Mouse (Mus musculus) MEL (cell line): ENCODE measurements at regions not wholly inside any gene's neighbourhood (a gene's known extent, or its start where the extent isn't known, plus 50 kb on each side); places are given as distances from the start of the nearest gene placed in this dataset.

ENCODE experiments used
- DNase-seq: peaks from one replicate; pipeline ENCODE4 v3.0.0; 2011; ENCODE audit warnings: low read depth, low spot score
- H3K27ac ChIP-seq: 2 replicates; pipeline ENCODE4 v1.5.1; 2012; ENCODE audit warnings: low read depth, mild to moderate bottlenecking, control low read depth, low read length, moderate library complexity; ENCODE audit not compliant: control insufficient read depth
- H3K27me3 ChIP-seq, 2 experiments: fragments of 150-350 bp in 1 of 2; sonication (generic) in 1 of 2; 2 replicates each; pipeline ENCODE4 v1.6.1; 2012; ENCODE audit warnings: low read length in 2 of 2, mild to moderate bottlenecking in 2 of 2, improper control_type of control experiment in 1 of 2, moderate library complexity in 1 of 2; ENCODE audit not compliant: insufficient read depth in 2 of 2, control insufficient read depth in 1 of 2
- H3K36me3 ChIP-seq, 2 experiments: 2 replicates each; pipeline ENCODE4 v1.6.1; 2012 to 2014; ENCODE audit warnings: low read length in 2 of 2, improper control_type of control experiment in 1 of 2, inconsistent platforms in 1 of 2, mild to moderate bottlenecking in 1 of 2; ENCODE audit not compliant: insufficient read depth in 2 of 2, control insufficient read depth in 1 of 2
- H3K4me1 ChIP-seq, 2 experiments: fragments of 150-350 bp in 1 of 2; sonication (generic) in 1 of 2; 2 replicates each; pipeline ENCODE4 v1.6.1; 2012; ENCODE audit warnings: low read length in 2 of 2, improper control_type of control experiment in 1 of 2, mild to moderate bottlenecking in 1 of 2; ENCODE audit not compliant: insufficient read depth in 2 of 2, control insufficient read depth in 1 of 2
- H3K4me3 ChIP-seq, 2 experiments: fragments of 150-350 bp in 1 of 2; sonication (generic) in 1 of 2; 2 replicates each; pipeline ENCODE4 v1.5.1; 2012; ENCODE audit warnings: low read depth in 2 of 2, low read length in 2 of 2, mild to moderate bottlenecking in 2 of 2, moderate library complexity in 2 of 2, control low read depth in 1 of 2, improper control_type of control experiment in 1 of 2; ENCODE audit not compliant: control insufficient read depth in 1 of 2, insufficient read depth in 1 of 2
- H3K79me2 ChIP-seq: 2 replicates; pipeline ENCODE4 v1.6.1; 2012; ENCODE audit warnings: mild to moderate bottlenecking, low read length, moderate library complexity; ENCODE audit not compliant: control insufficient read depth, poor library complexity, insufficient read depth
- H3K9ac ChIP-seq: 2 replicates; pipeline ENCODE4 v1.6.1; 2012; ENCODE audit warnings: low read depth, mild to moderate bottlenecking, control low read depth, low read length, moderate library complexity; ENCODE audit not compliant: control insufficient read depth, poor library complexity, severe bottlenecking
- H3K9me3 ChIP-seq: fragments of 150-350 bp; sonication (generic); replicated peaks from 2 replicates; pipeline ENCODE4 v1.6.1; 2012; ENCODE audit warnings: mild to moderate bottlenecking, low read length, improper control_type of control experiment, moderate library complexity; ENCODE audit not compliant: insufficient read depth
- CHD1 ChIP-seq: IDR thresholded peaks from 2 replicates; pipeline ENCODE4 v1.6.1; 2012; ENCODE audit warnings: low read depth, mild to moderate bottlenecking, inconsistent platforms, low read length, improper control_type of control experiment
- CHD2 ChIP-seq: IDR thresholded peaks from 2 replicates; pipeline ENCODE4 v1.6.1; 2011; ENCODE audit warnings: low read length, improper control_type of control experiment
- ELF1 ChIP-seq: IDR thresholded peaks from 2 replicates; pipeline ENCODE4 v1.6.1; 2014; ENCODE audit warnings: low read depth, mild to moderate bottlenecking, inconsistent platforms, low read length, improper control_type of control experiment, moderate library complexity
- HCFC1 ChIP-seq: IDR thresholded peaks from 2 replicates; pipeline ENCODE4 v1.6.1; 2012; ENCODE audit warnings: low read depth, mild to moderate bottlenecking, inconsistent platforms, low read length, improper control_type of control experiment, moderate library complexity
- KAT2A ChIP-seq: conservative IDR thresholded peaks from 2 replicates; pipeline ENCODE4 v1.6.1; 2012; ENCODE audit warnings: low read depth, low read length, improper control_type of control experiment, inconsistent platforms
- MAZ ChIP-seq: IDR thresholded peaks from 2 replicates; pipeline ENCODE4 v1.6.1; 2012; ENCODE audit warnings: low read depth, mild to moderate bottlenecking, inconsistent platforms, low read length, improper control_type of control experiment
- MXI1 ChIP-seq: IDR thresholded peaks from 2 replicates; pipeline ENCODE4 v1.6.1; 2011; ENCODE audit warnings: mild to moderate bottlenecking, low read depth, low read length, improper control_type of control experiment
- MYC ChIP-seq: IDR thresholded peaks from 2 replicates; pipeline ENCODE4 v1.6.1; 2011; ENCODE audit warnings: low read depth, mild to moderate bottlenecking, low read length, improper control_type of control experiment, moderate library complexity
- RAD21 ChIP-seq: IDR thresholded peaks from 2 replicates; pipeline ENCODE4 v1.6.1; 2011; ENCODE audit warnings: mild to moderate bottlenecking, low read depth, low read length, improper control_type of control experiment
- RCOR1 ChIP-seq: IDR thresholded peaks from 2 replicates; pipeline ENCODE4 v1.6.1; 2012; ENCODE audit warnings: low read depth, mild to moderate bottlenecking, inconsistent platforms, low read length, improper control_type of control experiment
- TBP ChIP-seq: IDR thresholded peaks from 2 replicates; pipeline ENCODE4 v1.8.0; 2011; ENCODE audit warnings: low read depth, low read length, improper control_type of control experiment
- TCF12 ChIP-seq: IDR thresholded peaks from 2 replicates; pipeline ENCODE4 v1.6.1; 2014; ENCODE audit warnings: low read depth, mild to moderate bottlenecking, inconsistent platforms, low read length, improper control_type of control experiment, moderate library complexity
- UBTF ChIP-seq: IDR thresholded peaks from 2 replicates; pipeline ENCODE4 v1.6.1; 2012; ENCODE audit warnings: low read depth, mild to moderate bottlenecking, inconsistent platforms, low read length, improper control_type of control experiment, moderate library complexity, borderline replicate concordance; ENCODE audit not compliant: insufficient read depth
- ZC3H11A ChIP-seq: IDR thresholded peaks from 2 replicates; pipeline ENCODE4 v1.6.1; 2012; ENCODE audit warnings: low read depth, mild to moderate bottlenecking, inconsistent platforms, low read length, improper control_type of control experiment
- ZMIZ1 ChIP-seq: IDR thresholded peaks from 2 replicates; pipeline ENCODE4 v1.6.1; 2012; ENCODE audit warnings: low read depth, mild to moderate bottlenecking, inconsistent platforms, low read length, improper control_type of control experiment, moderate library complexity

- no peak overlapping the region for H3K9ac ChIP-seq
- H3K4me3 ChIP-seq = no peak overlapping the region
- no peaks in the 10 kb centered on the region for H3K4me1 ChIP-seq
- no peaks in the 10 kb centered on the region for H3K9me3 ChIP-seq
- TF ChIP-seq TBP (no peak), ZMIZ1 (no peak), ELF1 (no peak), MAZ (no peak), RAD21 (no peak), RCOR1 (no peak), KAT2A (no peak), HCFC1 (no peak)
- no peaks in the 10 kb centered on the region for H3K36me3 ChIP-seq
- no peak for DNase-seq
- H3K27me3 ChIP-seq = no peaks in the 10 kb centered on the region; a peak in 2 of 4 replicates
- H3K27ac ChIP-seq = no peak overlapping the region
- no peaks in the 10 kb centered on the region for H3K79me2 ChIP-seq
Measured at GRCm38 (mm10) chr1:159160035-159160960, 71.8 kb upstream of the Cop1 start.

GRCm38 (mm10) chr1:159163113-159163885, 68.8 kb upstream of the Cop1 start:
- no peaks in the 10 kb centered on the region; a peak in 2 of 4 replicates for H3K27me3 ChIP-seq
- no peak overlapping the region for H3K4me3 ChIP-seq
- H3K9ac ChIP-seq = no peak overlapping the region
- H3K36me3 ChIP-seq = no peaks in the 10 kb centered on the region
- H3K27ac ChIP-seq = no peak overlapping the region
- DNase-seq = no peak
- H3K79me2 ChIP-seq = no peaks in the 10 kb centered on the region
- no peak for TF ChIP-seq ZC3H11A
- TF ChIP-seq MXI1 = no peak
- no peak for TF ChIP-seq RCOR1
- no peak for TF ChIP-seq RAD21
- no peak for TF ChIP-seq TCF12
- no peak for TF ChIP-seq HCFC1
- no peak for TF ChIP-seq MYC
- no peak for TF ChIP-seq CHD2
- TF ChIP-seq CHD1 = no peak
- no peak for TF ChIP-seq UBTF
- no peaks in the 10 kb centered on the region for H3K4me1 ChIP-seq
- no peaks in the 10 kb centered on the region for H3K9me3 ChIP-seq
